Mouse (Mus musculus) olfactory bulb, adult 2 months (tissue): ENCODE data around the gene Mob3b.

ENCODE experiments used
- CTCF ChIP-seq: fragments of 200-500 bp; IDR thresholded peaks from 2 replicates; pipeline ENCODE4 v1.5.1; 2012; ENCODE audit warnings: low read depth, mild to moderate bottlenecking, low read length, moderate library complexity; ENCODE audit not compliant: insufficient read depth
- POLR2A ChIP-seq: fragments of 200-500 bp; IDR thresholded peaks from 2 replicates; pipeline ENCODE4 v1.6.1; 2012; ENCODE audit warnings: mild to moderate bottlenecking, low read depth, low read length, moderate library complexity; ENCODE audit not compliant: insufficient read depth

- TF ChIP-seq POLR2A (no peak), CTCF (no peak)
These were observed 163.7 kb downstream of the Mob3b start for GRCm38 (mm10) chr4:34993639-34993975.
